In the genomic region with DNA sequence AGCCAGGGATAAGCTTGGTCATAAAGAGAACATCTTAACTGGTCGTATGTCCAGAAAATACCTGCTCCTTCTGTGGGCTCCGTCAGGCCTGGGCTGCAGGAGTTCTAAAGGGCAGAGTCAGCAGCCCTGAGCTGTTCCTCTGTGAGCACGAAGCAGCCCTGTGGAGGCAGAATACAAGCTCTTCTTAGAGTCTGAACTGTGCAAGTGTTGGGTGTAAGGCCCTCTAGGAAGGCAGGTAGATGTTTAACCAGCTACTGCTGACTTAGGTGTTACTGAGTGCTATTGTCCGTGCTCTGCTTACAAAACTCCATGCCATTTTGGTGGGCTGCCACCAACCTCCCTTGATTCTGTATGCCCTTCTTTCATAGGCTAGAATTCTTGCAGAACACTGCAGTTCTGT, we compare ENCODE assay signal across 31 mouse cellular contexts.
DNase-seq lines count a peak whose midpoint lies in the region; ATAC-seq and TF ChIP-seq lines count a peak whose summit lies in the region.
"Had no signal": no experiment of that assay in that cellular context is flagged by ENCODE, and none has a peak within 500 bp of the region (broad histone marks: within the 10 kb centered on the region; RNA-seq: fewer than 3 reads in every experiment).

No protein-coding gene starts in this region.

- no peak overlapping the region for H3K4me2 ChIP-seq in kidney, embryonic 14.5 days (replicated peaks; ENCODE audit: low read depth, low read length)
- H3K4me2 ChIP-seq: embryonic facial prominence, embryonic 13.5 days; forebrain, embryonic 13.5 days; heart, embryonic 13.5 days; limb, embryonic 13.5 days; liver, embryonic 13.5 days; neural tube, embryonic 13.5 days had no signal

- H3K4me3 ChIP-seq in E14TG2a.4 (replicated peaks; ENCODE audit: low read length) = peak overlapping the region; percentile 54
- H3K4me3 ChIP-seq in kidney, embryonic 14.5 days (ENCODE audit: low read length) = no peak overlapping the region
- H3K4me3 ChIP-seq in left cerebral cortex, adult 2 months = no peak overlapping the region
- H3K4me3 ChIP-seq: embryonic facial prominence, embryonic 13.5 days; erythroblast, embryonic 14.5 days; forebrain, embryonic 13.5 days; heart, embryonic 13.5 days; limb, embryonic 13.5 days; liver, embryonic 13.5 days; midbrain, embryonic 10.5 days; myocyte; neural tube, embryonic 13.5 days had no signal

- peaks cover 14% of the 10 kb centered on the region for H3K36me3 ChIP-seq in E14TG2a.4 (ENCODE audit: insufficient read depth, low read length)
- no peaks in the 10 kb centered on the region for H3K36me3 ChIP-seq in kidney, embryonic 14.5 days (ENCODE audit: control insufficient read depth, insufficient read depth, low read length)
- H3K36me3 ChIP-seq: embryonic facial prominence, embryonic 13.5 days; heart, embryonic 13.5 days; limb, embryonic 13.5 days; liver, embryonic 13.5 days; midbrain, embryonic 10.5 days; neural tube, embryonic 13.5 days had no signal

- 0 out of 2 replicates have a peak overlapping the region, but pooled peaks have one; percentile 5 for H3K27ac ChIP-seq in kidney, embryonic 14.5 days (ENCODE audit: low read depth, low read length)
- H3K27ac ChIP-seq in left cerebral cortex, adult 2 months = no peak overlapping the region
- H3K27ac ChIP-seq: embryonic facial prominence, embryonic 13.5 days; forebrain, embryonic 13.5 days; heart, embryonic 13.5 days; hindbrain, postnatal 0 days; limb, embryonic 13.5 days; liver, embryonic 13.5 days; macrophage; midbrain, embryonic 10.5 days; neural tube, embryonic 13.5 days had no signal

- peaks cover 86% of the 10 kb centered on the region for H3K4me1 ChIP-seq in E14TG2a.4 (replicated peaks; ENCODE audit: low read depth, low read length)
- H3K4me1 ChIP-seq in kidney, embryonic 14.5 days (ENCODE audit: control insufficient read depth, insufficient read depth, low read length) = no peaks in the 10 kb centered on the region
- H3K4me1 ChIP-seq: embryonic facial prominence, embryonic 13.5 days; forebrain, embryonic 13.5 days; limb, embryonic 13.5 days; liver, embryonic 13.5 days; neural tube, embryonic 13.5 days had no signal

- no peak overlapping the region for H3K9ac ChIP-seq in kidney, embryonic 14.5 days (ENCODE audit: low read depth, low read length)
- H3K9ac ChIP-seq: embryonic facial prominence, embryonic 13.5 days; forebrain, embryonic 13.5 days; heart, embryonic 13.5 days; limb, embryonic 13.5 days; liver, embryonic 13.5 days; neural tube, embryonic 13.5 days had no signal

- intact Hi-C loops in left cerebral cortex, adult 2 months (cut with DNase I) = no loop called here

- no peak for TF ChIP-seq CTCF in E14TG2a.4 (conservative IDR thresholded peaks at IDR 0.05; ENCODE audit: low read length)
- TF ChIP-seq CTCF in left cerebral cortex, adult 2 months (IDR thresholded peaks at IDR 0.05) = no peak

- 72% methylated on average over 4 of the region's 4 CpGs for WGBS in kidney, embryonic 14.5 days

- ATAC-seq in kidney, embryonic 14.5 days (ENCODE audit: low FRiP score, low TSS enrichment) = peak; percentile 64; the same call in 1 of the 2 replicates
- ATAC-seq: forebrain, embryonic 13.5 days; hindbrain, postnatal 0 days; intestine, embryonic 16.5 days; midbrain, embryonic 16.5 days had no signal

- no peaks in the 10 kb centered on the region for H3K27me3 ChIP-seq in E14TG2a.4 (ENCODE audit: insufficient read depth, low read length)
- no peaks in the 10 kb centered on the region for H3K27me3 ChIP-seq in kidney, embryonic 14.5 days (ENCODE audit: control insufficient read depth, insufficient read depth, low read length)
- H3K27me3 ChIP-seq: embryonic facial prominence, embryonic 13.5 days; heart, embryonic 13.5 days; limb, embryonic 13.5 days; liver, embryonic 13.5 days; neural tube, embryonic 13.5 days had no signal

- peaks cover 5% of the 10 kb centered on the region for H3K9me3 ChIP-seq in E14TG2a.4 (ENCODE audit: low read length)
- no peaks in the 10 kb centered on the region for H3K9me3 ChIP-seq in kidney, embryonic 14.5 days (ENCODE audit: control insufficient read depth, low read length)
- H3K9me3 ChIP-seq: embryonic facial prominence, embryonic 13.5 days; forebrain, embryonic 13.5 days; heart, embryonic 13.5 days; limb, embryonic 13.5 days; liver, embryonic 13.5 days; midbrain, embryonic 10.5 days; neural tube, embryonic 13.5 days had no signal

- DNase-seq in ZHBTc4 (ENCODE audit: low read depth, low spot score) = peak; percentile 34
- DNase-seq in kidney, postnatal 25 days = peak; percentile 50 to 75
- no peak for DNase-seq in layer of hippocampus, postnatal 10 days (ENCODE audit: low spot score in 2 of 2)
- DNase-seq in urinary bladder, postnatal 14 days (ENCODE audit: low spot score) = no peak
- no peak for DNase-seq in left cerebral cortex, adult 11 months (ENCODE audit: low spot score)
- no peak for DNase-seq in left cerebral cortex, adult 2 months (ENCODE audit: extremely low spot score in 1 of 2, low spot score in 2 of 2)
- DNase-seq: adrenal gland, postnatal 10 days; cerebellum, adult 2 months; cerebellum, postnatal 36 days; embryo, embryonic 11 days; gastrocnemius, postnatal 14 days; heart, adult 18-20 months; heart, postnatal 14 days; liver, embryonic 13.5 days; retina, postnatal 1 day; right cerebral cortex, postnatal 25 days; spleen, adult 18-20 months had no signal

Comparison
In these comparisons a context has a peak if more than half of its experiments do, and no peak if none do; other contexts are left out.
1. DNase-seq: peak in ZHBTc4 (single experiment) and kidney, postnatal 25 days (2 of 2); none in layer of hippocampus, postnatal 10 days (0 of 2), urinary bladder, postnatal 14 days (single experiment), left cerebral cortex, adult 11 months (single experiment) and left cerebral cortex, adult 2 months (0 of 2).